Mouse (Mus musculus) thymus, adult 2 months (tissue): Measurements from ENCODE around the gene Agbl4.

Source experiments
- CTCF ChIP-seq: fragments of 200-500 bp; IDR thresholded peaks from 2 replicates; pipeline ENCODE4 v1.5.1; 2012; ENCODE audit warnings: mild to moderate bottlenecking, control low read depth, low read length, moderate library complexity, borderline replicate concordance; ENCODE audit not compliant: control insufficient read depth, poor library complexity, insufficient read depth; ENCODE audit errors: extremely low read depth
- POLR2A ChIP-seq: fragments of 200-500 bp; IDR thresholded peaks from 2 replicates; pipeline ENCODE4 v1.6.1; 2012; ENCODE audit warnings: mild to moderate bottlenecking, low read length, control low read depth, moderate library complexity; ENCODE audit not compliant: control insufficient read depth, poor library complexity, insufficient read depth; ENCODE audit errors: extremely low read depth

DNA sequence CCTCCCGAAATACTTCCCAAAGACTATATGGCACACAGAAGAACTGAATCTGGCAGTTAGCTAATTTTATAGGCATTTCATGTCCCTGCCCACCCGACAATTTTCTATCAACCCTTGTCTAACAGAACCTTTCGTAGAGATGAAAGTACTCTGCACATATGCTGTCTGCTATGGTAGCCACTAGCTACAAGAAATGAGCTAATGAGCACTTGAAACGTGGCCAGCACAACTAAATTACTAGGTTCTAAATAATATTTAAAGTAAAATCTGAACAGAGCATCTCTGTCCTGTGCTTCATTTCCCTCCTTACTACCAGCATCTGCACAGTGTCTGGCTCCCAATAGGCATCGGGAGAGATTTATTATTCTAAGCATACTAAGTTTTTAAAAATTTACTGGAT, 1.2 kb upstream of the Agbl4 start:
- TF ChIP-seq POLR2A: no peak
- TF ChIP-seq CTCF: no peak
